Mouse (Mus musculus) large intestine, adult 2 months (tissue): ENCODE data around the gene 9330161L09Rik. TPM values are rescaled to one million over a fixed set of nuclear protein-coding genes. Genes with fewer than 3 reads are reported as not detected.

ENCODE experiments used
- DNase-seq: peaks from one replicate; pipeline ENCODE4 v3.0.0-alpha.2; 2012; ENCODE audit warnings: low read depth, low spot score
- WGBS: fragments of 180-500 bp; shearing (Covaris S2); methylation state at CpG from one replicate; pipeline ENCODE4 v1.1.7; 2018; 5-methylcytosine and 5-hydroxymethylcytosine counted together
- polyA plus RNA-seq: library from polyadenylated mRNA; depleted of rRNA; stranded (reverse); fragments of >200 nt; gene quantifications from 2 replicates; pipeline ENCODE4 v1.2.3, GENCODE M21; 2012; rRNA removed

9330161L09Rik gene
- polyA plus RNA-seq, 1 experiment, result 0.57 TPM

- WGBS, result 72% methylated on average over 8 of the region's 8 CpGs
- no peak for DNase-seq
Measured at GRCm38 (mm10) chr12:103358216-103358615, 49.4 kb downstream of the 9330161L09Rik start.

Other genes with a start within 250 kb of the 9330161L09Rik start
- gene Prima1, start 165.7 kb downstream of the 9330161L09Rik start, polyA plus RNA-seq, result 0.69 and 1.1 TPM in 2 replicates
- not detected in 2 replicates for gene Fam181a, start 96.8 kb downstream of the 9330161L09Rik start, polyA plus RNA-seq
- gene Asb2, start 51.8 kb downstream of the 9330161L09Rik start, polyA plus RNA-seq, result 48.6 and 57.7 TPM in 2 replicates
- gene Otub2, start 19.1 kb downstream of the 9330161L09Rik start, polyA plus RNA-seq, result 1.9 and 2.0 TPM in 2 replicates
- gene Ddx24, start 18.0 kb upstream of the 9330161L09Rik start, polyA plus RNA-seq, result 29.8 and 37.2 TPM in 2 replicates
- gene Ifi27, start 26.4 kb upstream of the 9330161L09Rik start, polyA plus RNA-seq, result 108 and 125 TPM in 2 replicates
- gene Ifi27l2a, start 35.9 kb upstream of the 9330161L09Rik start, polyA plus RNA-seq, result 217 and 307 TPM in 2 replicates
- 179 and 656 TPM in 2 replicates for gene Ifi27l2b, start 49.4 kb upstream of the 9330161L09Rik start, polyA plus RNA-seq
- 0.66 and 0.67 TPM in 2 replicates for gene Ppp4r4, start 124.5 kb upstream of the 9330161L09Rik start, polyA plus RNA-seq
- gene Serpina10, start 223.6 kb upstream of the 9330161L09Rik start, polyA plus RNA-seq, result 2.1 and 3.0 TPM in 2 replicates
- gene Serpina6, start 249.4 kb upstream of the 9330161L09Rik start, polyA plus RNA-seq, result 0.08 TPM in 1 of 2 replicates, not detected in the other